16 mouse cellular contexts compared by ENCODE assay signal in genomic region chr6:30150471-30150870, GRCm38 (mm10).
"Had no signal": no experiment of that assay in that cellular context is flagged by ENCODE, and none has a peak within 500 bp of the region (broad histone marks: within the 10 kb centered on the region; RNA-seq: fewer than 3 reads in every experiment).

No protein-coding gene starts in this region.

- DNase-seq: lung, adult 2 months; lung, postnatal 14 days; lung, postnatal 36 days; right cerebral cortex, postnatal 14 days; thymus, postnatal 25 days; thymus, postnatal 4 days had no signal

- ATAC-seq: lung, postnatal 0 days; midbrain, embryonic 13.5 days; midbrain, embryonic 15.5 days had no signal

- H3K4me1 ChIP-seq: lung, embryonic 15.5 days; stomach, embryonic 15.5 days had no signal

- H3K9me3 ChIP-seq: lung, embryonic 15.5 days; megakaryocyte, embryonic 14.5 days; midbrain, embryonic 13.5 days; midbrain, embryonic 15.5 days; neural tube, embryonic 12.5 days; stomach, embryonic 15.5 days had no signal

- H3K27ac ChIP-seq: lung, embryonic 15.5 days; macrophage; midbrain, embryonic 13.5 days; midbrain, embryonic 15.5 days; neural tube, embryonic 12.5 days; stomach, embryonic 15.5 days; stomach, postnatal 0 days had no signal

- H3K9ac ChIP-seq: lung, embryonic 15.5 days; midbrain, embryonic 13.5 days; midbrain, embryonic 15.5 days; neural tube, embryonic 12.5 days; stomach, embryonic 15.5 days had no signal

- H3K4me2 ChIP-seq: lung, embryonic 15.5 days; midbrain, embryonic 11.5 days; midbrain, embryonic 13.5 days; midbrain, embryonic 15.5 days; neural tube, embryonic 12.5 days; stomach, embryonic 15.5 days had no signal

- H3K4me3 ChIP-seq: lung, embryonic 15.5 days; megakaryocyte, embryonic 14.5 days; midbrain, embryonic 13.5 days; midbrain, embryonic 15.5 days; neural tube, embryonic 12.5 days; stomach, embryonic 15.5 days had no signal

- H3K27me3 ChIP-seq: lung, embryonic 15.5 days; megakaryocyte, embryonic 14.5 days; midbrain, embryonic 13.5 days; midbrain, embryonic 15.5 days; neural tube, embryonic 12.5 days; stomach, embryonic 15.5 days had no signal
